ENCODE assay signal across 1 mouse cellular context in the genomic region with DNA sequence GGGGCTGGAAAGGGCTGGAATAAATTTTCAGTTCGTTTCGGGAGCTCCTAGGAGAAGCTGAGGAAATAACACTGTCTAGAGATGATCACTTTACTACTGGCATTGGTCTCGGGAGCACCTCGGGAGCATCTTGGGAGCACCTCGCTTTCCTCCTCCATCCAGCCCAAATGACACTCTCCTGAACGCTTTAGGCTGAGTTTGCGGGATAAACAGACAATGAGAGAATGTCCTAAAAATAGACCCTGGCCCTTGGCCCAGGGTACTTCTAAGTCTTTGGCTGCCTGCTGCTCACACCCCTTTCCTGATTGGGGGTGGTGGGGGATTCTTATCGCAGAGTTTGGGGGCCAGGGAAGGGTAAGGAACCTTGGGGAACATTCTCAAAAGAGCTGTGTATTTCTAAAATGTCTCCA.
TF ChIP-seq lines count a peak whose summit lies in the region.

No protein-coding gene starts in this region.

TF ChIP-seq in myocyte, 11 proteins besides CTCF, POLR2A, EP300 and RAD21 (continued from another document):
- TF ChIP-seq CEBPB (IDR thresholded peaks at IDR 0.05; ENCODE audit: insufficient read depth, poor library complexity, severe bottlenecking) = no peak
- no peak for TF ChIP-seq E2F4 (IDR thresholded peaks at IDR 0.05; ENCODE audit: insufficient read depth)
- no peak for TF ChIP-seq POLR2AphosphoS2 (IDR thresholded peaks at IDR 0.05; ENCODE audit: insufficient read length, low read depth)
- no peak for TF ChIP-seq MYOD1 (IDR thresholded peaks at IDR 0.05; ENCODE audit: control insufficient read depth in 1 of 3, insufficient read length in 2 of 3, low read depth in 2 of 3)
